Mouse (Mus musculus): ENCODE measurements around the gene Fam20a. TPM values are rescaled to one million over a fixed set of nuclear protein-coding genes. Genes with fewer than 3 reads are reported as not detected.
"Not testable (repeated sequence)": the region's sequence is repeated elsewhere in the genome, so short reads cannot be mapped to it uniquely, and the experiment has no call there.

The Fam20a gene
- total RNA-seq, 4 experiments from 2014 or later = 12.3 to 14.9 (median 13.1) TPM

DNA sequence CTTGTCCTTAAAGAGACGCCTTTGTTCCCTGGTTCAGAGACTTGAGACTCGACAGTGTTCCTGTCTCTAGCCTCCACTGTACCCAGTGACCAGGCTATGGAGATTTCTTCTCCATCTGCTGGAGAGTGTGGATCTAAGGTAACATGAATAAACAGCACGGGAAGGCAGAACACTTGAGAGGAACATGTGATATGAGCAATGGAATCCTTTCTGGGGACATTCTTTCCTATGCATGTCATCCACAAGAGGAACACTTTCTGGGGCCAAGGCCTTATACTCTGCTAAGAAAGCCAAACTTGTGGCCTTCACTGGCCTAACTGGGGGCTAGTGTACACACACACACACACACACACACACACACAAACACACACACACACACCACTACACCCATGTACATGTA lies 40.5 kb downstream of the Fam20a start:
- DNase-seq (ENCODE audit: low spot score in 2 of 2) = no peak

DNA sequence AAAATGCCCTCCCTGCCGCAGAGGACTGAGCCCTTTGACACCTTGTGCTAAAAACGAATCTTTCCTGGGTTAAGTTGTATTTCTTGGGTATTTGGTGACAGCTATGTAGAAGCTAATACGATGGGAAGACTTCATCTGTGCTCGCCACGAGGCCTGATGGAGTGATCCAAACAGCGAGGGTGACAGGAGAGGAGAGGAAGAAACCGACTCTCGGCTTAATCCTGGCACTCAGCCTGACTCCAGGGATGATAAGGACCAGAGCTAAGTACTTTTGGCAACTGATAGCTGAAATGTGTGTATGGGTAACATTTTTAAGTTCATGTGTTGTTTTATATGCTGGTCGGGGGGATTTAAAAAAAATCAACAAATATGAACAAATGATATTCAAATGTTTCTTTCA lies 41.1 kb downstream of the Fam20a start:
- DNase-seq (ENCODE audit: low spot score in 2 of 2) = no peak

DNA sequence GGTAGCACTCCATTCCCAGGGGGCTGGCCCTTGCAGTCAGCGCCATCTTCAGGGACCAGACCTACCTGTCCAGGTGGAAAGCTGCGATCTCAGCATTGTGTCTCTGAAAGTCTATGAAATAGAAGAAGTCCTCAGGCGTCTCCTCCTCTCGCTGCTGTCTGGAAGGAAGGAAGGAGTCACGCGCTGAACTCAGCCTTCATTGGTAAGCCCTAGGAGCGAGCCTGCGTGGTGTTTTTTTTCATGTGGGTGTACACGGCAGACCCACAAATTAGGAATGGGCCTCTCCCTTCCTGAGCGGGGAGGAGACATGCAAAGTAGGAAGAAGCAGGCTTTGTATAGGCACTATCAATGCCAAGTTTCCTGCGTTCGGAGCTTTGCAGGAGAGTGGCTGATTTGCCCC lies 43.8 kb downstream of the Fam20a start:
- no peak for DNase-seq (ENCODE audit: low spot score in 2 of 2)

DNA sequence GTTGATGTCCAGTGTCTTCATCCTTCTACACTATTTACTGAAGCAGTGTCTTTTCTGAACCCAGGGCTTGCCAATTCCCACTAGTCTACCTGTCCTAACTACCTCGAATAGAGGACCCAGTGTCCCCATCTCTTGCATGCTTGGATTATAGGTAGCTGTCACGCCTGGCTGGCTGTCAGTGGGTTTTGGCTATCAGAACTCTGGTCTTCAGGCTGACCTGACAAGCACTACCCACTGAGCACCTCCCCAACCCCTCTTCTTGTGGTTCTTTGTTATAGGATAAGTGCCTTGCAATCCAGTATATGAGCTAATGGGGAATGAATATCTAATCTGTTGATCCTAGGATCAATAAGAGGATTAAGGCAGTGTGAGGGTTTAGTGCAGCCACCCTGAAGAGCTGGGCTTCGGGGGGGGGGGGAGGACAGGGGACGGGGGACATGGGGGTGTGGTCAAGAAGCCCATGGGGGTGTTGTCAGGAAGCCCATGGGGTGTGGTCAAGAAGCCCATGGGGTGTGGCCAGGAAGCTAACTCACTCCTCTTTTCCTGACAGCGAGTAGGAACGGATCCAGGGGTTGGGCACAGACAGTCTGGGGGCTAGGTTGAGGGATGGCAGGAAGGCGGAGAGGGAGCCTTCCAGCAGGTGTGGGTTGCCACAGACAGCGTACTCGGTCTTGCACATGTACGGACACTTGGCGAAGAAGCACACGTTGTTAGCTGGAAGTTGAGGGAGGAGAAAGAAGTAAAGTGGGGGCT lies 45.3 kb downstream of the Fam20a start:
- no peak for DNase-seq (ENCODE audit: low spot score in 2 of 2)

DNA sequence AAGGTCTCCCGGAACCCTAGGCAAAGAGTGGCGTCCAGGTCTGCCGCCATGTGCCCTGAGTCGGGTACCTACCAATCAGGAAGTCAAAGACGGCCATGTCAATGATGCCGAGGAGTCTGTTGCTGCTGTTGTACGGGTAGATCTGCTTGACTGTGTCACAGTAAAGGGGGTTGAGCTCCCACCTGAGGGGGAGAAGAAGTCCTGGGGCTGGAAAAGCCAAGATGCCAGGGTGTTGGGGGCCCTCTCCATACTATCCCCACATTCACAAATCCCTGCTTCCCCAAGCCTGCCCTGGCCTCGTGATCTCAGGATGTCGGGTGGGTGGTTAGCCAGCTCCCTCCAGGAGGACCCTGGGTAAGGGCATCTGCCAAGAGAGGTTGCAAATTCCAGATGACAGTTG lies 46.3 kb downstream of the Fam20a start:
- no peak for DNase-seq (ENCODE audit: low spot score in 2 of 2)

DNA sequence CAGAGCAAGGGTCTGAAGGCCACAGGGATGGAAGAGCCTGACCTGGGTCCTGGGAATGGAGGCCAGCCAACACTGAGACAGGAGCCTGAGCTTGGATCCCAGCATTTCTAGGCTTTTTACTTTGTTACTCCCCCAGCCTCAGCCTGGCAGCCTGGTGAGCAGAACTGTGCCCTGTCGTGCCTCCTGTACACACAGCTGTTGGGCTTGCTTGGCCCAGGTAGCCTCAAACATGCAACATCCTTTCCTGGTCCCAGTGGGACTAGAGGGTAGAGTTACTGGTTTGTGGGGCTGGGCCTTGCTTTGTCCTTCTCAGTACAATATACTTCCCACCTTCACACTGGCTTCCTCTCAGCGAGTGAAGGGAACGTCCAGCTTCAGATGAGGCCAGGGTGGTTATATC lies 46.9 kb downstream of the Fam20a start:
- DNase-seq (ENCODE audit: low spot score in 2 of 2) = no peak

DNA sequence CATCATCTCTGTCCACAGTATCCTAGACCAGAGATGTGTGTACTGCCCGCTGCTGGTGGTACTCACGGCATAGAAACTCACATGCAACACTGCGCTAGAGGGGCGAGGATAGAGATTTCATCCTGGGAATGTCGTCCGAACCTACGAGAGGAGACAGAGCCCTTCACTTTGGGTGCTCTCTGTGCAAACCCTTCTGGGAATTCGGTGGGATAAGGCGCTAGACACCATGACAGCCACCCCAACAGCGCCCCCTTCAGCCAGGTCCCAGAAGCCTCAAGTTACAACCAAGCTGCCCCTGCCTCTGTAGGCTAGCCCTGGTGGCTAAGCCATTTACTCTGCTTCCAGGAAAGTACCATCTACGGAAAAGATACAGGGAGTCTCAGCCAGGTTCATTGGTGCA lies 47.5 kb downstream of the Fam20a start:
- no peak for DNase-seq (ENCODE audit: low spot score in 2 of 2)

DNA sequence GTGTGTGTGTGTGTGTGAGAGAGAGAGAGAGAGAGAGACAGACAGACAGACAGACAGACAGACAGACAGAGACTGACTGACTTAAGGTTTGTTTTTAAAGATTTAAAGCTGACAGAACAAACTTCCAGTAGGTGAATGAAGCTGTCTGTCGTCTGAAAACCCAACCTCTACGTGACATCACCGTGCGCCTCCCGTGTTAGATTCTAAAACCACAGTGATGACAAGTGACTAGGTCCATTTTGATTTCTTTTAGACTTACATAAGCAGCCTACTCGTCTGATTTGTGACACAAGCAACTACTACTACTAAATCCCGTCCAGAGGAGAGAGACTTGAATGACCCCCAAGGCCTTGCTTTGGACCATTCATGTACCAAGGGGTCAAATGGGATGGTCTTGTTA lies 48.3 kb downstream of the Fam20a start:
- no peak for DNase-seq (ENCODE audit: low spot score in 2 of 2)

DNA sequence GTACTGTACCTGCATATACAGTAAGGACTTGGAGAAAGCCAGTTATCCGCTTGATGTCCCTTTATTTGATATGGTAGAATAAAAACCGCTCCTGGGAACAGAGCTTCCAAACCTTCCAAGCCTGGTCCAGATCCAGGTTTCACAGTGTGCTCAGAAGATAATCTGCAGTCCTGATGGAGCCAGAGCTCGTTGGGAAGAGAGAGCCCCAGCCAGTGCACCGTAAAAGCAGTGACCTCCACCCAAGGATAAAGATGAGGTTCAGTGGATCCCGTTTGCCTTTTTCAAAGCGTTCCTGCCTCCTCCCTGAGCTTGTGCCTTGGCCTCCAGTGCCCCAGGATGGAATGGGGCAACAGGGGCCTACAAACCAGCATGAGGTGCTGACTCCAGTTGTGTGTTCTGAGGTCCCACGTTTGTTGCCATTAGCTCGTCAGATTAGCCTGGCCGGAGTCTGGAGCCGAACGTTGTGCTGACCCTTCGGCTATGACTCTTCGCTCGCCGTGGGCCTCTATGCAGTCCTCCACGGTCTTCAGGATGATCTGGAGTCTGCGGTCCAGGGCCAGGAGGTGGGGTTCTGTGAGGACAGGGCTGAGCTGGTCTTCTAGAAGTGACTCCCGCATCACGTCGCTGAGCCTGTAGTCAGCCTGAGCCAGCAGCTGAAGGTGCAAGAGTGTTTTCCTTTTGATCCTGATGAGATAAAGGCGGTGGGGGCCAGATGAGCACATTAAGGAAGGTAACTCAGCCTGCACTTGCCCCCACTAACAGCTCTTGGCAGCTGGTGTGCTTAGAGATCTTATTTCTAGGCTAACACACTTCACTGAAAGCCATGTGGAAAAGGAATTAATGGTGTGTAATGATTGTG lies 49.0 kb downstream of the Fam20a start:
- no peak for DNase-seq (ENCODE audit: low spot score in 2 of 2)

DNA sequence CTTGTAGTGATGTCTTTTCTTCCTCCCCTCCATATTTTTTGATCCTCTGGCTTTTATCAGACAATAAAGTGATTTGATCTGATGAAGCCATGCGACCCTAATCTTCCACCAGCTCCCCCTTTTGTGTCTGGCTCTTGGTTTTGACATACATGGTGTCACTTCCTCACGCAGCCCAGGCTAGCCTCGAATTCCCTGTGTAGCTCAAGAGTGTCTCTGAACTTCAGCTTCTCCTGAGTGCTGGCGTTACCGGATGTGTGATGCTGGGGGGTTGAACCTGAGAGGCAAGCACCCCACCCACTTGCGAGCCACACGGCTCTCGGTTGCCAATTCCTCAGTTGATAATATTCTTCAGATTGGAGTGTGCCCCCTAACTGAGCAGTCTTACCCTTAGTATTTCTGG lies 49.7 kb downstream of the Fam20a start:
- no peak for DNase-seq (ENCODE audit: low spot score in 2 of 2)

DNA sequence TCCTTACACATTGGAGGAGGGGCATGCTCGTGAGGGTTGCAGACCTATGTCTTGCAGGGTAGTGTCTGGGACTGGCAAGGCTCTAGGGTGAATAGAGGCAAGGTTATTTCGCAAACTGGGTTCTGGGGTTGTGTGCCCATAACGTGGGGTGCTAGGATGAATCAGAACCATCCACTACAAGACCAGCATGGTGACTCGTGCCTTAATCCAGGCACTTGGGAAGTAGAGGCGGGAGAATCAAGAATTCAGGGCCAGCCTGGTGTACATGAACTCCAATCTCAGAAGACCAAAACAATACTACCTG lies 50.1 kb downstream of the Fam20a start:
- DNase-seq (ENCODE audit: low spot score in 2 of 2) = no peak

DNA sequence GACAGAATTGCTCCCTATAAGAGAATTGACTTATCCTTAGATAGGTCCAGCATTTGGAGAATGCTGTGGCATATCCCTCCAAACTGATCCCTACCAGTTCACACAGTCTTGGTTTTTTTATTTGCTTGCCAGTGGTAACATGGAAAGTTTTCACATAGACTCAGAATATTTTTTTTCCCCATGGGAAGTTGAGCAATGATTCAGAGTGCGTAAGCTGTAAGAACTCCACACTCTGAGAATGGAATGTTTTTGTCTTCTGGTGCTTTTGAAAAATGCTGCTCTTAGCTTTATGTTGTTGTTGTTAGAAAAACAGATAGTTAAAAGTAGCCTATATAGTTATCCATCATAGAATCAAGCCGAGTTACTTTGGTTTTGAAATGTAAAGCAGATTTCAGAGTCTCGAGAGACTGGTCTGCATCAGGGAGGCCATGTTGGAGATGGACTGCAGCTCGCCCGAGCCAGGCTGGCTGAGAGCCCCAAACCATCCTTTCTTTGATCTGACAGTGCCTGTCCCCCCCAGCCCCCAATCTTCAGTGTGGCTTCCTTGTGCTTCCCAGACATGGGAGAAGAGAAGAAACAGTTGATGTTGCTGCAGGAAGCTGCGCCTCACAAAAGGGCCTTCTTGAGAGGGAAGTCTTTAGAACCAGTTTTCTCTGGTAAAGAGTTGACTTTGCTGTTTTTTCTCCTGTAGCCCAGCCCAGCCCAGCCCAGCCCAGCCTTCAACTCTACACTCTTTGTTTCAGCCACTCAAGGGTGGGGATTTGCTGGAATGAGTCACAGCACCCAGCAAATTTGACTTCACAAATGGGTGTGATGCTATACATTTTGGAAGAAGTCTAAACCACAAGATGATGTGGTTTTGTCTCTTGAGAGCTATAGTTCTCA lies 50.7 kb downstream of the Fam20a start:
- DNase-seq (ENCODE audit: low spot score in 2 of 2) = no peak

DNA sequence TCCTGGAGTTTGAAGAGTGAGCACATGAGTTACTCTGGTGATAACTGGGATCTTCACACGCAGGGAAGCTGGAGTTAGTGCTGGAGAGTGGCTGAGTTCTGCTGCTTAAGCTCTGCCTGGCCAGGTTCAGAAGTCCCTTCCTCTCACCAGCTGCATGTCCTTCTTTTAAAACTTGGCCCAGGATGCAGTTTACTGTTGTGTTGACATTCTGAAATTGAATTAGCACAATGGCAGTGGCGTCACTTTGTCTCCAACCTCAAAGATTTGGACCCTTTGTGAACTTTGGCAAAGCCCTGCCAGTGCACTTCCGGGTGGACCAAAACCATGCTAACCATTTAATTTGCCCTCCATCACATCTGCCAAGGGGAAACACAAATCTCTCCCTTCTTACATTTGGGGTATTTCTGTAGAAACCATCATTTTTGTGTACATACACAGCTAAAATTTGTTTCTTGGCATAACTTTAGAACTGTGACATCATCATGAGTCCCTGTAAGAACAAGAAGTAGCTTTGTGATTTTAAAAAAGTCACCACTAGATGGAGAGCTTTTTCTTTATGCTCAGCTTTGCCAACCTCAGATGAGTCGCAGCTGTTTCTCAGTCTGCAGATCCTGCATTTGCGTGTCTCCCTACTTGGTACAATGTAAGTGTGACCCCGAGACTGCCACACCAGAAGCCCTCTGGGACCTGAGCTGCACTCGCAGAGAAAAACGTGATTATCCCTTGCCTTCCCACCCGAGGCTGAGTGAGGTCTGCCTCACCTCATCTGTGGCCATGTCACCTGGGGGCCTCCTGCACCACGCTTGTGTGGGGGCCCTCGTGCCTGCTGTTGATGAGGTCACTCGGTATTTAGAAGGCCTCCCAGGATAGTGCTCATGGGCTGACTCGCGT lies 51.8 kb downstream of the Fam20a start:
- no peak for DNase-seq (ENCODE audit: low spot score in 2 of 2)

DNA sequence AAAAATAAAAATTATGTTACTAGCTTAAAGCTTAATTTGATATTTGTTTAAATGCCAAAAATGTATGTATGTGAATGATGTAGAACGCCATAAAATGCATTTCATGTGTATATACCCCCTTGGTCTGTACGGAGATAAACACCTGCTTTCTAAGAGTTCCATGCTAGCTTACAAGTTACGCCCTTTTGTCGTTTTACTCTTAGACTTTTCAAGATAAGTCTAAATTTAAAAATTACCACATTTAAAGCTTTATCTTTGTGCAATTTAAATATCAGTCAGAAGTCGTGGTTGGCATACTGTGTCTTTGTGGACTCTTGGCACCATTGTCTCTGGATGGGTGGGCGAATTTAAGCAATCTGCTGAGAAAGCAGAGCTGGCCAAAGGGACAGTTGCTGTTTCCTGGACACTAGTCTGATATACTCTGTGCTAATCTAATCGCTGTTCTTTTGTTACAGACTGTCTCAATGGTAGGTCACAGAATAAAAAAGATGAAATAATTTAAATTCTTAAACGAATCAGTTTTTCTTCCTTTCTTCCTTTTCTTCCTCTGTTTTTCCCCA lies 52.9 kb downstream of the Fam20a start:
- no peak for DNase-seq (ENCODE audit: low spot score in 2 of 2)

DNA sequence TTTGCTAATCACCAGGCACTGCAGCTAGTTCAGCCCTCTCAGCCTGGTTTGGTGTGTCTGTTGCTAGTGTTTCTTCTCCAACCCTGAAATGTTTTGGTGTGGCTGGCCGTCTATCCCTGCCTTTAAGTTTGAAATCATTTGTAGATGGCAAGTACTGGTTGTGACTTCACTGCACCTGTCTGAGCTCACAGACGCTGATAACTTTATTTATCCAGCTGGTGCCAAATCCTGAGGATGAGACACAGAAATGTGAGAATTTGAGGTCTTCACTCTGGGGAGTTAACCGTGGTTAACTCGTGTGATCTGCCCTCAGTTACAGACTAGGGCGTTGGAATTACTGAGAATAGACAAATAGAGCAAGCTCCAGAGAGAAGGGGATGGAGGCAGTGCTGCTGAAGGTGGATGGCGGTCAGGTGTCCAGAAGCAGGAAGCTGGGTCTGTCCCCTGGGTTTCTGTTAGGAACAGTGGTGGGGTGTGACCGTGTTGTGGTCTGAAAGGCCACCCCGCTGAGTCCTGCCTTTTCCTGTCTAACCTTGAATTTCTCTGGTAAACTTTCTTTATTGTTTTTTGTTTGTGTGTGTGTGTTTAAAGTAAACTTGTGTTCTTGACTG lies 53.9 kb downstream of the Fam20a start:
- no peak for DNase-seq (ENCODE audit: low spot score in 2 of 2)

DNA sequence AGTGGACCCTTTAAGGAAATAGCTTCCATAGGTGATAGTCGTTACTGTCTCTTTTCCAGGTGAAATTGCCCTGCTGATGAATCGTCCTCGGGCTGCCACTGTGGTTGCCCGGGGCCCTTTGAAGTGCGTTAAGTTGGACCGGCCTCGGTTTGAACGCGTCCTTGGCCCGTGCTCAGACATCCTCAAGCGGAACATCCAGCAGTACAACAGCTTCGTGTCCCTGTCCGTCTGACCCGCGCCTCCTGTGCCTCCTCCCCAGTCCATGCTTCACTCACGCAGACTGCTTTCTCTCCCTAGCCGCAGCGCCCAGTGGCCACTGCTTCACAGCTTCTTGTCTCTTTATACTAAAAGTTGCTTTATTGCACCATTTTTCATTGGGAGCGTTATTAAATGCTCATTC lies 54.7 kb downstream of the Fam20a start:
- no peak for DNase-seq (ENCODE audit: low spot score in 2 of 2)

DNA sequence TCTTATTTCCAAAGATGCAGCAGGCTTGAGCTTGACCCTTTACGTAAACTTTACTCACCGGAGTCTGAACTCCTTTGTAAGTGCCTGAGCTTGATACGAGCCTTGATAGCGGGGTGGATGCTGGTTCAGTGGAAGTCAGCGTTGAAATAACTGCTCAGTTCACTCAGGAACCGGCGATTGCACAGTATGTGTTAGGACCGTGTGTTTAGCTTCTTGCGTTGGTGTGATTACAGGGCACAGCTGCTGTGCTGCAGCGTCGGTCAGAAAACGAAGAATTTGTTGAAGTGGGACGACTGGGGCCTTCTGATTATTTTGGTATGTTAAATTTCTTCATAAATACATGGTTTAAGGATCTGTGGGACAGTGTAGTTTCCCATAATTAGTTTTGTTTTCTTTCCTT lies 55.7 kb downstream of the Fam20a start:
- no peak for DNase-seq (ENCODE audit: low spot score in 2 of 2)

DNA sequence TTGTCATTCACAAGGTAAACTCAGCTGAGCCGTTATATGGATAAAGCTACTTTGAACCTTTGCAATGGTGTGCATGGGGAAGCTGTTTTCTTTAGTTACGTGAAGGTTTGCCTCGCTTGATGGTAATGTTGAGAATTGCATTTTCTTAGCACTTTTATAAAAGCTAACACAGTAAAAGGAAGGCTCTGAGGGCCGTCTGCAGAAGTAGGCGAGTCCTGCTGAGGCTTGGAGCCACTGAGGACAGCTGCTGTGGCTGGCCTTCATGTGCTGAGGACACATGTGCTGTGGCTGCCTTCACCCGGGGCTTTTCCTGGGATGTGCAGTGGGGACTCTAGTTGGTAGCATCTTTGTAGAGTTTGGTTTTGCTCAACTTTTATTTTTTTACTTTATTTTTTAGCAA lies 56.7 kb downstream of the Fam20a start:
- DNase-seq (ENCODE audit: low spot score in 2 of 2) = no peak

DNA sequence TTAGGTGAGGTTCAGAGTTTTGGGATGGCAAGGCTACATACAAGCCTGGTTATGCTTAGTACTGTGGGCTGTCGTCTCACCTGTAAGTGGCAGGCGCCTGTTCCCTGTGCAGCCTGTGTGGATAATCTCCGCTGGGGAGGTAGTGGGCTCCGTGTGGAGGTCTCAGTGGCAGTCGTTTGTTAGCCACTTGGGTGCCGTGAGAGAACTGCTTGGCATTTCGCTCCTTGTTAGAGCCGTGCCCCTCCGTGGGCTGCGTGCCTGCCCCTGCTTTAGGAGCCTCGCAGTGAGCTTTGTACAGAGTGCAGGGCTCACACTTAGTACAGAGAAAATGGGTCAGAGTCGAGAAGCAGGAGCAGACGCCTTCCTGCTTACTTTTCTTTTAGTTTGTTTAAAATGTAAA lies 57.8 kb downstream of the Fam20a start:
- DNase-seq (ENCODE audit: low spot score in 2 of 2) = no peak

DNA sequence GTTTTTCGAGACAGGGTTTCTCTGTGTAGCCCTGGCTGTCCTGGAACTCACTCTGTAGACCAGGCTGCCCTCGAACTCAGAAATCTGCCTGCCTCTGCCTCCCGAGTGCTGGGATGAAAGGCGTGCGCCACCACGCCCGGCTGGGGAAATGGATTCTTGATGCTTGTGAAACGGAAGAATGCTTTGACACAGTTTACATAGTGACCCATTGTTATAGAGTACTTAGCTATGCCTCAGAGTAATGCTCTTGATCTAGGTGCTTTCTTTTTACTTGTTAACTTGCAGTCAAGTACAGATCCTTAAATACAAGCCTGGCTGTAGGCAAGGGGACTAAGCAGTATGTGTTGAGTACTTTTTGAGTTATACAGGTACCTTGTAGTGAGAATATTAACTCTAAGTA lies 61.6 kb downstream of the Fam20a start:
- not testable (repeated sequence) for DNase-seq (ENCODE audit: low spot score in 2 of 2)

Measured in layer of hippocampus, adult 8-10 months (tissue).